ENCODE assay signal across 8 mouse cellular contexts in the genomic region with DNA sequence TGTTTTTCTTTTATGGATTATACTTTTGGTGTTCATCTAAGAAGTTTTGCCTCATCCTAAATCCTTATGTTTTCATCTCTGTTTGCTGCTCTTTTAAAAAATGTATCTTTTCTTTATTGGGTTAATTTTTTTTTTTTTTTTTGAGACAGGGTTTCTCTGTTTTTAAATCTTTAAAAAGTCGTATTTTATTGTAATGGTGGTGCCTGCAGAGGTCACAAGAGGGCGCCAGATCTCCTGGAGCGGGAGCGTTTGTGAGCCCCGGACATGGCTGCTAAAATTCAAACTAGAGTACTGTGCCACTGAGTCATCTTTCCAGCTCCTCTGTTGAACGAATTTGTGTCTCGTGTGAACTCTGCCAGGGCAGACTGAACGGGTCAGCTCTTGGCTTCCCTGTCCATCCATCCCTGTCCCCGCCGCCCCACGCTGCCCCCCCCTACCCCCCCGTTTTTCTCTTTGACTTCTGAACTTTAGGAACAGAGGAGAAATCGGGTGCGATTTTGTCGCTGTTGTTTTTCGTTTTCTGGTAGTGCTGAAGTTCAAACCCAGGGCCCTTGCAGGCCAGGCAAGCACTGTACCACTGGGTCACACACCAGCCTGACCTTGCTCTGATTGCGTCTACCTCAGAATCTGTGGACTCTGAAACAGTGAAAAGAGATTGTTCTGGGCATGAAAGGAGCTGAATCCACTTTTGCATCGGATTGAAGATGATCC. TPM values are rescaled to one million over a fixed set of nuclear protein-coding genes. Genes with fewer than 3 reads are reported as not detected.
A peak's percentile ranks its signal among the peaks of the same experiment; 100 is the strongest.
DNase-seq lines count a peak whose midpoint lies in the region; ATAC-seq and TF ChIP-seq lines count a peak whose summit lies in the region.

No protein-coding gene starts in this region.

- H3K4me3 ChIP-seq in G1E (ENCODE audit: low read depth, low read length): no peak overlapping the region
- peak overlapping the region; percentile 32 for H3K4me3 ChIP-seq in forebrain, embryonic 12.5 days (replicated peaks)

- WGBS in forebrain, embryonic 12.5 days: 12% methylated on average over 18 of the region's 18 CpGs

- H3K36me3 ChIP-seq in G1E (replicated peaks): no peaks in the 10 kb centered on the region
- no peaks in the 10 kb centered on the region for H3K36me3 ChIP-seq in forebrain, embryonic 12.5 days (replicated peaks)

- peak overlapping the region; percentile 48 for H3K4me2 ChIP-seq in forebrain, embryonic 12.5 days

- no peak for ATAC-seq in G1E (ENCODE audit: extremely low read depth, insufficient number of reproducible peaks, low FRiP score, poor library complexity, severe bottlenecking)
- peak; percentile 51; the same call in 1 of the 2 replicates for ATAC-seq in forebrain, embryonic 12.5 days (ENCODE audit: low FRiP score)

- no peaks in the 10 kb centered on the region for H3K4me1 ChIP-seq in G1E (ENCODE audit: insufficient read depth, low read depth, low read length)
- H3K4me1 ChIP-seq in forebrain, embryonic 12.5 days: peaks cover 9% of the 10 kb centered on the region

- no peak for TF ChIP-seq CTCF in G1E (IDR thresholded peaks at IDR 0.05; ENCODE audit: low read depth, low read length)

- peaks cover 19% of the 10 kb centered on the region for H3K27me3 ChIP-seq in G1E (ENCODE audit: insufficient read depth, low read length)
- peaks cover 23% of the 10 kb centered on the region for H3K27me3 ChIP-seq in forebrain, embryonic 12.5 days

- H3K9ac ChIP-seq in forebrain, embryonic 12.5 days: 0 out of 2 replicates have a peak overlapping the region, but pooled peaks have one; percentile 33

- no peak overlapping the region for H3K27ac ChIP-seq in forebrain, embryonic 12.5 days

- no peaks in the 10 kb centered on the region for H3K9me3 ChIP-seq in G1E (replicated peaks)
- no peaks in the 10 kb centered on the region for H3K9me3 ChIP-seq in forebrain, embryonic 12.5 days

- DNase-seq in G1E (ENCODE audit: low spot score): peak; percentile 46
- DNase-seq in brain, embryonic 18.5 days (ENCODE audit: low read depth, low spot score): peak; percentile 20
- peak; percentile 80 for DNase-seq in heart, postnatal 4 days
- DNase-seq in layer of hippocampus, adult 8-10 months (ENCODE audit: low spot score in 2 of 2): peak; percentile 20 to 59
- DNase-seq in lung, postnatal 10 days: peak; percentile 82
- peak; percentile 47 for DNase-seq in ovary, postnatal 36 days (ENCODE audit: low spot score)
- DNase-seq in urinary bladder, postnatal 4 days (ENCODE audit: low spot score in 2 of 2): peak; percentile 39 to 72

RNA-seq across cellular contexts. Expression of a gene that starts 3.3 kb away (rescaled TPM):
- not detected in 2 replicates for total RNA-seq in G1E (2014; fragmentation: Nextera tagmentation)
- 0.16 TPM in 1 of 2 replicates, not detected in the other for total RNA-seq in G1E (2017)
- 0.03 and 0.05 TPM in 2 replicates for polyA plus RNA-seq in G1E (2012)
- polyA plus RNA-seq in forebrain, embryonic 12.5 days (2016; fragmentation: Nextera tagmentation; extraction: Ambion mirVana): 0.19 and 0.82 TPM in 2 replicates
- under 1 TPM; 0.55 to 0.63 TPM for total RNA-seq in heart, postnatal 4 days (2021)
- 10 to 100 TPM in 2 of 4 experiments, 1 to 10 TPM in 2; 3.5 to 67.0 (median 21.0) TPM for total RNA-seq in layer of hippocampus, adult 8-10 months (2022)

RNA-seq across cellular contexts. Expression of a gene that starts 34.0 kb away (rescaled TPM):
- total RNA-seq in G1E (2014; fragmentation: Nextera tagmentation) (29.3 and 34.7 TPM in 2 replicates), G1E (2017) (46.9 and 48.7 TPM in 2 replicates)
- polyA plus RNA-seq in G1E (2012): 41.4 and 57.6 TPM in 2 replicates
- 58.7 and 67.8 TPM in 2 replicates for polyA plus RNA-seq in forebrain, embryonic 12.5 days (2016; fragmentation: Nextera tagmentation; extraction: Ambion mirVana)
- 10 to 100 TPM; 33.4 to 43.2 TPM for total RNA-seq in heart, postnatal 4 days (2021)
- 10 to 100 TPM; 24.3 to 30.0 (median 27.4) TPM for total RNA-seq in layer of hippocampus, adult 8-10 months (2022)

RNA-seq across cellular contexts. Expression of a gene that starts 53.0 kb away (rescaled TPM):
- total RNA-seq in G1E (2014; fragmentation: Nextera tagmentation) (not detected in 2 replicates), G1E (2017) (0.05 TPM in 1 of 2 replicates, not detected in the other)
- not detected in 2 replicates for polyA plus RNA-seq in G1E (2012)
- polyA plus RNA-seq in forebrain, embryonic 12.5 days (2016; fragmentation: Nextera tagmentation; extraction: Ambion mirVana): not detected in 2 replicates
- not detected for total RNA-seq in heart, postnatal 4 days (2021)
- not detected for total RNA-seq in layer of hippocampus, adult 8-10 months (2022)

Comparison
In these comparisons a context has a peak if more than half of its experiments do, and no peak if none do; other contexts are left out.
1. DNase-seq: peak in every context shown above with its lines; median percentile 82 in lung, postnatal 10 days; 80 in heart, postnatal 4 days; 56 in urinary bladder, postnatal 4 days; 47 in ovary, postnatal 36 days; 46 in G1E; 40 in layer of hippocampus, adult 8-10 months; 20 in brain, embryonic 18.5 days.